Mouse (Mus musculus) stomach, postnatal 0 days (tissue): Measurements from ENCODE around the gene Cyp4a14. TPM values are rescaled to one million over a fixed set of nuclear protein-coding genes. Genes with fewer than 3 reads are reported as not detected.
"Not testable (repeated sequence)": the region's sequence is repeated elsewhere in the genome, so short reads cannot be mapped to it uniquely, and the experiment has no call there.

Source experiments
- ATAC-seq: fragments of 200-750 bp; cut with Nextera tagmentation; 2 replicates; pipeline ENCODE4 v1.8.0; 2017; ENCODE audit not compliant: low FRiP score, low TSS enrichment
- DNase-seq: peaks from one replicate; pipeline ENCODE4 v3.0.0-alpha.2; 2016; ENCODE audit warnings: low spot score
- H3K27ac ChIP-seq: fragments of 300-500 bp; sonication (generic); replicated peaks from 2 replicates; pipeline ENCODE4 v1.5.1; 2014; ENCODE audit warnings: mild to moderate bottlenecking, control low read depth
- H3K27me3 ChIP-seq: fragments of 300-500 bp; sonication (generic); 2 replicates; pipeline ENCODE4 v1.6.1; 2014; ENCODE audit warnings: low read length; ENCODE audit not compliant: control insufficient read depth, insufficient read depth
- H3K36me3 ChIP-seq: fragments of 300-500 bp; sonication (generic); 2 replicates; pipeline ENCODE4 v1.6.1; 2014; ENCODE audit warnings: low read length, mixed read lengths; ENCODE audit not compliant: control insufficient read depth, insufficient read depth
- H3K4me1 ChIP-seq: fragments of 300-500 bp; sonication (generic); replicated peaks from 2 replicates; pipeline ENCODE4 v1.6.1; 2014; ENCODE audit warnings: antibody characterized with exemption; ENCODE audit not compliant: control insufficient read depth, insufficient read depth
- H3K4me2 ChIP-seq: fragments of 300-500 bp; sonication (generic); replicated peaks from 2 replicates; pipeline ENCODE4 v1.6.1; 2014; ENCODE audit warnings: low read depth, mild to moderate bottlenecking, control low read depth, moderate library complexity
- H3K4me3 ChIP-seq: fragments of 300-500 bp; sonication (generic); 2 replicates; pipeline ENCODE4 v1.5.1; 2014; ENCODE audit warnings: low read depth, low read length, control low read depth
- H3K9ac ChIP-seq: fragments of 300-500 bp; sonication (generic); 2 replicates; pipeline ENCODE4 v1.6.1; 2014; ENCODE audit warnings: mild to moderate bottlenecking, low read length, control low read depth, mixed read lengths
- H3K9me3 ChIP-seq: fragments of 300-500 bp; sonication (generic); 2 replicates; pipeline ENCODE4 v1.6.1; 2016; ENCODE audit warnings: low read length; ENCODE audit not compliant: control insufficient read depth
- CTCF ChIP-seq: IDR thresholded peaks from 2 replicates; pipeline ENCODE4 v1.5.1; 2016; ENCODE audit warnings: antibody characterized with exemption, low read depth, mild to moderate bottlenecking, moderate library complexity
- EP300 ChIP-seq: optimal IDR thresholded peaks from 2 replicates; pipeline ENCODE3; 2016; ENCODE audit warnings: antibody characterized with exemption
- WGBS: fragments of 180-500 bp; shearing (Covaris S2); extraction: QIAGEN DNeasy Blood & Tissue Kit; methylation state at CpG from one replicate; pipeline ENCODE4 v1.1.7; 2014; 5-methylcytosine and 5-hydroxymethylcytosine counted together
- polyA plus RNA-seq: library from polyadenylated mRNA; unstranded; fragments of >200 nt; fragmentation: Nextera tagmentation; extraction: Ambion mirVana; gene quantifications from 2 replicates; pipeline ENCODE4 v1.2.1, GENCODE M21; 2015

The Cyp4a14 gene
- 1.1 and 1.2 TPM in 2 replicates for polyA plus RNA-seq

GRCm38 (mm10) chr4:115496001-115496400 lies at the start of gene Cyp4a14:
TSS of gene Cyp4a14 (minus strand) at chr4:115496142.
- WGBS: 80% methylated on average over 1 of the region's 1 CpGs
- DNase-seq (no peak), ATAC-seq (no peak)
- Histone ChIP-seq H3K4me2 (no peak within 1 kb of the TSS), H3K9me3 (no peaks in the 10 kb centered on the region), H3K4me3 (no peak within 1 kb of the TSS), H3K27ac (no peak within 1 kb of the TSS), H3K27me3 (no peaks in the 10 kb centered on the region), H3K36me3 (no peaks in the 10 kb centered on the region), H3K9ac (no peak within 1 kb of the TSS), H3K4me1 (no peaks in the 10 kb centered on the region)
- TF ChIP-seq EP300 (no peak), CTCF (no peak)

DNA sequence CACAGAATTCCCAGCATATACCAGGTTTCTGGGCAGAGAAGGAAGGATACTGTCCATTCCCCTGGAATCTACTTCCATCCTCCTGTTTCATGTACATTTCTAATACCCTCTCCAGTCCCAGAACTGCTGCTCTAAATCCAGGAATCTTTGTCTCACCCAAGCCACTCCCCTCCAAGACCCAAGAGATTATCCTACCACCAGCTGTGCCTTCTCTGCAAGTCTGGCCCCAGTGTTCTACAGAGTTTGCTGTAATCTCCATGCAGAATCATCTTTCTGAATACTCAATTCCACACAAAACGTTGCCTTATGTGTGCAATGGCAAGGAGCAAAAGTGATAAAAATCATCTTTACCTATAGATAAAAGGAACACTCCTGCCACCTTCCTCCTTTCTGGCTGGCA lies 49.2 kb upstream of the Cyp4a14 start:
- H3K4me3 ChIP-seq: no peak overlapping the region
- no peak for ATAC-seq
- no peaks in the 10 kb centered on the region for H3K36me3 ChIP-seq
- H3K9ac ChIP-seq: no peak overlapping the region
- H3K4me1 ChIP-seq: no peaks in the 10 kb centered on the region
- TF ChIP-seq CTCF (no peak), EP300 (no peak)
- no peak overlapping the region for H3K27ac ChIP-seq
- no peak for DNase-seq
- no peaks in the 10 kb centered on the region for H3K27me3 ChIP-seq
- WGBS: 27% methylated on average over 1 of the region's 1 CpGs
- H3K4me2 ChIP-seq: no peak overlapping the region
- H3K9me3 ChIP-seq: no peaks in the 10 kb centered on the region

DNA sequence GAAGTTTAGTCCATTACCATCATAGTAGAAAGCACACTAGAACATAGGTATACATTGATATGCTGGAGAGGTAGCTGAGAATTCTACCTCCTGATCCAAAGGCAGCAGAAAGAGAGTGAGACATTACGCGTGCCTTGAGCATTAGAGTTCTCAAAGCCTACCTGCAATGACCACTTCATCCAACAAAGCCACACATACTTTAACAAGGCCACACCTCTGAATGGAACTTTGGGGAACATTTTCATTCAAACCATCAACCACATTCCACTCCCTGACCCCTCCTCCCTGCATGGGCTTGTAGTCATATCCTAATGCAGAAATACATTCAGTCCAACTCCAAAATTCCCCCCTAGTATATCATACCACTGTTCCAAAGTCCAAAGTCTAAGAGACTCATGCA lies 25.8 kb upstream of the Cyp4a14 start:
- no peak for TF ChIP-seq EP300
- TF ChIP-seq CTCF: no peak
- DNase-seq: no peak
- Histone ChIP-seq H3K27ac (no peak overlapping the region), H3K9ac (no peak overlapping the region), H3K4me3 (no peak overlapping the region), H3K4me2 (no peak overlapping the region), H3K27me3 (no peaks in the 10 kb centered on the region), H3K4me1 (no peaks in the 10 kb centered on the region), H3K36me3 (no peaks in the 10 kb centered on the region), H3K9me3 (no peaks in the 10 kb centered on the region)
- 83% methylated on average over 2 of the region's 2 CpGs for WGBS
- no peak for ATAC-seq

DNA sequence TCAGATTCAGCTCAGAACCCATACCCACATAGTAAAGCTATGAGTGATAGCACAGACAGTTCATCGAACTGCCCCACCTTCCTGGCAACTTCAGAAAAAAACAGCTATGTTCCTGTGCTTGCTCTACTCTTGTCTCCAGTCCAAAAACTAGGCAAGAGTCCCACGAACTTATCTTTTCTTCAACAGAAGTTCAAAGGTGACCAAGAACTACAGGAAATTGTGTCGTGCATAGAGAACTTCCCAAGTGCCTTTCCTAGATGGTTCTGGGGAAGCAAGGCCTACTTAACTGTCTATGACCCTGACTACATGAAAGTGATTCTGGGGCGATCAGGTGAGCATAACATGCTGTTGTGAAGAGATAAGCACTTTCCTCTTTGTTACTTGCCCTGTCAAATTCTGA lies 23.5 kb upstream of the Cyp4a14 start:
- WGBS: 73% methylated on average over 4 of the region's 4 CpGs
- Histone ChIP-seq H3K4me3 (no peak overlapping the region), H3K27ac (no peak overlapping the region), H3K4me1 (no peaks in the 10 kb centered on the region), H3K27me3 (no peaks in the 10 kb centered on the region), H3K9me3 (no peaks in the 10 kb centered on the region), H3K9ac (no peak overlapping the region), H3K36me3 (no peaks in the 10 kb centered on the region), H3K4me2 (no peak overlapping the region)
- no peak for TF ChIP-seq CTCF
- no peak for TF ChIP-seq EP300
- ATAC-seq (no peak), DNase-seq (no peak)

GRCm38 (mm10) chr4:115518000-115518399 lies 22.1 kb upstream of the Cyp4a14 start, which contains the start of gene Cyp4a10:
TSS of gene Cyp4a10 (plus strand) at chr4:115518264.
- DNase-seq, ATAC-seq, H3K36me3 ChIP-seq, H3K4me2 ChIP-seq, H3K27ac ChIP-seq, H3K4me1 ChIP-seq, H3K27me3 ChIP-seq, H3K4me3 ChIP-seq, H3K9me3 ChIP-seq, H3K9ac ChIP-seq: not testable (repeated sequence)
- WGBS: 78% methylated on average over 5 of the region's 5 CpGs

- not testable (repeated sequence) for ATAC-seq
Measured at GRCm38 (mm10) chr4:115513964-115514363, 18.0 kb upstream of the Cyp4a14 start.

More at GRCm38 (mm10) chr4:115513964-115514363, 18.0 kb upstream of the Cyp4a14 start:
- not testable (repeated sequence) for H3K36me3 ChIP-seq, H3K4me2 ChIP-seq, H3K4me3 ChIP-seq, H3K27ac ChIP-seq, DNase-seq, H3K27me3 ChIP-seq, H3K9me3 ChIP-seq, H3K4me1 ChIP-seq, H3K9ac ChIP-seq
